ENCODE assay signal across 8 mouse cellular contexts in genomic region chr10:21159697-21160394, GRCm38 (mm10). TPM values are rescaled to one million over a fixed set of nuclear protein-coding genes. Genes with fewer than 3 reads are reported as not detected.
DNase-seq lines count a peak whose midpoint lies in the region; ATAC-seq lines count a peak whose summit lies in the region.

No protein-coding gene starts in this region.

- no peak overlapping the region for H3K27ac ChIP-seq in heart, embryonic 11.5 days (ENCODE audit: low read depth, low read length)

- no peaks in the 10 kb centered on the region for H3K9me3 ChIP-seq in heart, embryonic 11.5 days (replicated peaks; ENCODE audit: control insufficient read depth, low read length)

- H3K27me3 ChIP-seq in heart, embryonic 11.5 days (ENCODE audit: control insufficient read depth, insufficient read depth, low read length) = peaks cover 37% of the 10 kb centered on the region

- H3K9ac ChIP-seq in heart, embryonic 11.5 days (ENCODE audit: low read depth, low read length) = peak overlapping the region; percentile 24; the same call in 1 of the 2 replicates

- peak; percentile 49 to 59 for DNase-seq in B cell, adult 2 months
- peak; percentile 51 for DNase-seq in ES-CJ7 (ENCODE audit: low read depth, low spot score)
- peak; percentile 38 to 45 for DNase-seq in cerebellum, postnatal 25 days
- peak; percentile 16 for DNase-seq in kidney, postnatal 14 days
- peak; percentile 15 for DNase-seq in lung, postnatal 36 days
- peak; percentile 11 to 35 for DNase-seq in right cerebral cortex, adult 2 months (ENCODE audit: low spot score in 2 of 2)
- DNase-seq in adipocyte (ENCODE audit: low spot score) = no peak

- H3K4me2 ChIP-seq in heart, embryonic 11.5 days = peak overlapping the region; percentile 100

- ATAC-seq in heart, embryonic 11.5 days (replicated peaks; ENCODE audit: insufficient number of reproducible peaks, low FRiP score, low TSS enrichment) = no peak

- peaks cover 6% of the 10 kb centered on the region for H3K4me1 ChIP-seq in heart, embryonic 11.5 days (ENCODE audit: control insufficient read depth, insufficient read depth, low read length)

- peak overlapping the region; percentile 68 for H3K4me3 ChIP-seq in heart, embryonic 11.5 days (ENCODE audit: low read depth, low read length)

- under 1% methylated on average over 44 of the region's 44 CpGs for WGBS in heart, embryonic 11.5 days (ENCODE audit: insufficient replicate concordance)

- H3K36me3 ChIP-seq in heart, embryonic 11.5 days (ENCODE audit: control insufficient read depth, insufficient read depth, low read length) = no peaks in the 10 kb centered on the region

RNA-seq across cellular contexts. Expression of gene Myb, which starts 0.9 kb away (rescaled TPM):
- polyA plus RNA-seq in heart, embryonic 11.5 days (2014; fragmentation: Nextera tagmentation; extraction: Ambion mirVana) = 1.1 and 1.9 TPM in 2 replicates
